Mouse (Mus musculus) olfactory bulb, adult 2 months (tissue): ENCODE data around the gene Ercc5. TPM values are rescaled to one million over a fixed set of nuclear protein-coding genes. Genes with fewer than 3 reads are reported as not detected.

Experiments
- H3K27ac ChIP-seq: fragments of 200-500 bp; 2 replicates; pipeline ENCODE4 v1.5.1; 2012; ENCODE audit warnings: low read depth, low read length; ENCODE audit not compliant: insufficient read depth
- H3K4me1 ChIP-seq: fragments of 200-500 bp; 2 replicates; pipeline ENCODE4 v1.6.1; 2012; ENCODE audit warnings: low read length; ENCODE audit not compliant: control insufficient read depth, insufficient read depth
- H3K4me3 ChIP-seq: fragments of 200-500 bp; 2 replicates; pipeline ENCODE4 v1.5.1; 2012; ENCODE audit warnings: mild to moderate bottlenecking, low read depth, low read length, moderate library complexity; ENCODE audit not compliant: insufficient read depth
- CTCF ChIP-seq: fragments of 200-500 bp; IDR thresholded peaks from 2 replicates; pipeline ENCODE4 v1.5.1; 2012; ENCODE audit warnings: low read depth, mild to moderate bottlenecking, low read length, moderate library complexity; ENCODE audit not compliant: insufficient read depth
- POLR2A ChIP-seq: fragments of 200-500 bp; IDR thresholded peaks from 2 replicates; pipeline ENCODE4 v1.6.1; 2012; ENCODE audit warnings: mild to moderate bottlenecking, low read depth, low read length, moderate library complexity; ENCODE audit not compliant: insufficient read depth
- WGBS: fragments of 180-500 bp; shearing (Covaris S2); methylation state at CpG from one replicate; pipeline ENCODE4 v1.1.7; 2018; 5-methylcytosine and 5-hydroxymethylcytosine counted together
- polyA plus RNA-seq: library from polyadenylated mRNA; stranded (reverse); fragments of >200 nt; gene quantifications from 2 replicates; pipeline ENCODE4 v1.2.4, GENCODE M21; 2012; ENCODE audit warnings: low replicate concordance; ENCODE audit not compliant: missing spikeins, insufficient read depth, insufficient read length

Ercc5 gene
- polyA plus RNA-seq, 1 experiment = not detected

- Histone ChIP-seq H3K4me3 (no peak overlapping the region), H3K4me1 (no peaks in the 10 kb centered on the region), H3K27ac (no peak overlapping the region)
- WGBS = 94% methylated on average over 5 of the region's 5 CpGs
- TF ChIP-seq POLR2A (no peak), CTCF (no peak)
Observed at GRCm38 (mm10) chr1:44162389-44162788, 14.8 kb downstream of the Ercc5 start.

GRCm38 (mm10) chr1:44167859-44168383, 20.4 kb downstream of the Ercc5 start:
- TF ChIP-seq CTCF (no peak), POLR2A (no peak)
- Histone ChIP-seq H3K27ac (no peak overlapping the region), H3K4me3 (no peak overlapping the region), H3K4me1 (no peaks in the 10 kb centered on the region)
- WGBS = 98% methylated on average over 3 of the region's 3 CpGs

- WGBS = 95% methylated on average over 4 of the region's 4 CpGs
- TF ChIP-seq POLR2A = no peak
- no peak for TF ChIP-seq CTCF
- H3K4me3 ChIP-seq = no peak overlapping the region
Observed at GRCm38 (mm10) chr1:44172656-44173055, 25.1 kb downstream of the Ercc5 start.

GRCm38 (mm10) chr1:44173903-44174302, 26.4 kb downstream of the Ercc5 start:
- H3K27ac ChIP-seq = no peak overlapping the region
- 91% methylated on average over 8 of the region's 8 CpGs for WGBS

More at GRCm38 (mm10) chr1:44172656-44173055, 25.1 kb downstream of the Ercc5 start:
- H3K27ac ChIP-seq = no peak overlapping the region
- H3K4me1 ChIP-seq = no peaks in the 10 kb centered on the region

DNA sequence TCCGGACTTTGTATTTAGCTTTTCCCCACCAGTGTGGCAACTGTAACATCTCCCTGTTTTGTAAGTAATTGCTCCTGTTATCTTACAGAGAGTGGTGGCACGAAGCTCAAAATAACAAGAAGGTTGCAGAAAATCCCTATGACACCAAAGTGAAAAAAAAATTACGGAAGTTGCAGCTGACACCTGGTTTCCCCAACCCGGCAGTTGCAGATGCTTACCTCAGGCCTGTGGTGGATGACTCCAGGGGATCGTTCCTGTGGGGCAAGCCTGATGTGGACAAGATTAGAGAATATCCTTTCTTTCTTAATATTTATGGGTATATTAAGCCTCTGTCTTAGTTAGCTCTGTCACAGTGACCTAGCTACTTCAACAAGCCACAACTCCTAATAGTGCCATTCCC, 30.5 kb downstream of the Ercc5 start:
- Histone ChIP-seq H3K4me1 (no peaks in the 10 kb centered on the region), H3K27ac (no peak overlapping the region), H3K4me3 (no peak overlapping the region)
- TF ChIP-seq CTCF = no peak
- no peak for TF ChIP-seq POLR2A
- WGBS = 92% methylated on average over 5 of the region's 5 CpGs

More at GRCm38 (mm10) chr1:44173903-44174302, 26.4 kb downstream of the Ercc5 start:
- H3K4me1 ChIP-seq = no peaks in the 10 kb centered on the region
- H3K4me3 ChIP-seq = no peak overlapping the region
- no peak for TF ChIP-seq POLR2A
- no peak for TF ChIP-seq CTCF

- H3K4me1 ChIP-seq = no peaks in the 10 kb centered on the region
Observed at GRCm38 (mm10) chr1:44186396-44186795, 38.9 kb downstream of the Ercc5 start.

GRCm38 (mm10) chr1:44198273-44199171, 51.0 kb downstream of the Ercc5 start:
- WGBS = 11% methylated on average over 45 of the region's 47 CpGs
- no peak for TF ChIP-seq CTCF
- no peak for TF ChIP-seq POLR2A
- H3K4me3 ChIP-seq = peak overlapping the region; percentile 44
- H3K27ac ChIP-seq = no peak overlapping the region
- H3K4me1 ChIP-seq = peaks cover 6% of the 10 kb centered on the region

More at GRCm38 (mm10) chr1:44186396-44186795, 38.9 kb downstream of the Ercc5 start:
- no peak for TF ChIP-seq POLR2A
- no peak for TF ChIP-seq CTCF
- Histone ChIP-seq H3K27ac (no peak overlapping the region), H3K4me3 (no peak overlapping the region)

- no peak overlapping the region for H3K27ac ChIP-seq
- no peak for TF ChIP-seq POLR2A
- no peak for TF ChIP-seq CTCF
- 90% methylated on average over 15 of the region's 15 CpGs for WGBS
Observed at GRCm38 (mm10) chr1:44202876-44203275, 55.3 kb downstream of the Ercc5 start.

GRCm38 (mm10) chr1:44214443-44214842, 66.9 kb downstream of the Ercc5 start:
- Histone ChIP-seq H3K4me3 (no peak overlapping the region), H3K27ac (no peak overlapping the region), H3K4me1 (no peaks in the 10 kb centered on the region)
- 45% methylated on average over 2 of the region's 2 CpGs for WGBS
- TF ChIP-seq POLR2A (no peak), CTCF (no peak)

More at GRCm38 (mm10) chr1:44202876-44203275, 55.3 kb downstream of the Ercc5 start:
- Histone ChIP-seq H3K4me3 (no peak overlapping the region), H3K4me1 (peaks cover 6% of the 10 kb centered on the region)
